Mouse (Mus musculus) left cerebral cortex, postnatal 36 days (tissue): ENCODE data around the gene Tbc1d10b. TPM values are rescaled to one million over a fixed set of nuclear protein-coding genes. Genes with fewer than 3 reads are reported as not detected.

Experiments
- DNase-seq, 2 experiments: peaks; one replicate each; pipeline ENCODE4 v3.0.0; 2021 to 2022; ENCODE audit warnings: low spot score in 2 of 2, mixed read lengths in 1 of 2
- intact Hi-C: fragments of 180-260 bp; cut with DNase I; formaldehyde crosslinking; loops from one replicate; pipeline ENCODE4 v1.15.1; 2025
- total RNA-seq, 2 experiments: library from RNA; stranded (reverse); gene quantifications; 2 replicates each; pipeline ENCODE4 v1.2.3; 2021

Gene Tbc1d10b
- total RNA-seq, 2 experiments from 2014 or later, result 90.8 to 101 TPM

DNA sequence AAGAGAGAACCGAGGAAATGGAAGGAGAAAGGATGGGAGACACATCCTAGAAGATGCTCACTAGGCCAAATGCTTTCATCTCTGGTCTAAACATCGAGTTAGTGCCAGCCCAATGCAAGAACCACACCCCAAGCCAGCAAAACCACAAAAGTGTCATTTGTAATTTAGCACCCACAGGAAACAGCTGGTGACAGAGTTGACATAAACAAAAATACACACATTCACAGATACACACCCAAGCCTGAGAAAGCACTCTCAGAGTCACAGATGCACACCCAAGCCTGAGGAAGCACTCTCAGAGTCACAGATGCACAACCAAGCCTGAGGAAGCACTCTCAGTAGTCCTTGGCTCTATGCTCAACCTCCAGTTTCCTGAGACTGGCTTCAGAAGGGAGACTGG, 27.5 kb downstream of the Tbc1d10b start:
- no peak for DNase-seq
- intact Hi-C loops, result loop anchor here (10.0 kb wide), 1 partner anchor 366 kb away; no protein-coding TSS in a partner anchor

- DNase-seq, result no peak
- intact Hi-C loops, result loop anchor here (10.0 kb wide), 1 partner anchor 112 kb away; no protein-coding TSS in a partner anchor
Observed at GRCm38 (mm10) chr7:127176937-127177336, 31.3 kb downstream of the Tbc1d10b start.

DNA sequence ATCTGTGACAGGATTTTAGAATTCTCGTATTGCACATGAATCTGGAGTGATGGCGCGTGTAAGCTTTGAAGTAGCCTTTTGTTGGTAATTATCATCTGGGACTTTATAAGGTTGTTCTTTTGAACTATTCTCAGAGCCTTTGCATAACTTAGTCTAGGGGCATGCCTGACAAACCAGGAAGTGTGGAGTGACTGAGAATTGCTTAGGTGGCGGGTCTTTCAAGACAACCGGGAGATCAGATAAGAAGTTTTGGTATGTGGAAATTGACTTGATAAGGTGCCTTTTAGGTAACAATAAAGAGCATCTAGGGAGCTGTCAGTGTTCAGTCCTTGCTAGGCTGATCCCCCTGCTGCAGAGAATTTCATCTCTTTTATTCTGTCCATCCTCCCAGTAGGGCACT, 41.8 kb downstream of the Tbc1d10b start:
- DNase-seq, result no peak
- intact Hi-C loops, result no loop called here

GRCm38 (mm10) chr7:127165607-127166493, 42.4 kb downstream of the Tbc1d10b start:
- intact Hi-C loops, result no loop called here
- DNase-seq, result no peak

DNA sequence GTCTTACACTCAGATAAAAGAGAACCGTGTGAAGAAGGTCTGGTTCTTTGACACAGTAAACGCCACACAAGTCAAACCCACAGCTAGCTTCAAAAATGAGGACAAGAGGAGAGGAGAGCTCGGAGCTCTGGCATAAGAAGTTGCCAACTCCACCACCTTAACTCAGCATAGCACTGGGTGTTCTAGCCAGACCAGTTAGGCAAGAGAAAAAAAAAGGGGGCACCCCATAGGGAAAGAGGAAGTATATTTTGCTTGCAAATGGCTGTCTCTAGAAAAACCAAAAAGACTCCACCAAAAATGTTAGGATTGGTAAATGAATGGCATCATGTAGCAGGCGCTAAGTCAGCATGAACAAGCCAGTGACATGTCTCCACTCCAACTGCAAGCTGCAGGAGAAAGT, 44.3 kb downstream of the Tbc1d10b start:
- no peak for DNase-seq
- intact Hi-C loops, result no loop called here

GRCm38 (mm10) chr7:127162546-127162945, 45.7 kb downstream of the Tbc1d10b start:
- intact Hi-C loops, result no loop called here
- DNase-seq, result no peak

DNA sequence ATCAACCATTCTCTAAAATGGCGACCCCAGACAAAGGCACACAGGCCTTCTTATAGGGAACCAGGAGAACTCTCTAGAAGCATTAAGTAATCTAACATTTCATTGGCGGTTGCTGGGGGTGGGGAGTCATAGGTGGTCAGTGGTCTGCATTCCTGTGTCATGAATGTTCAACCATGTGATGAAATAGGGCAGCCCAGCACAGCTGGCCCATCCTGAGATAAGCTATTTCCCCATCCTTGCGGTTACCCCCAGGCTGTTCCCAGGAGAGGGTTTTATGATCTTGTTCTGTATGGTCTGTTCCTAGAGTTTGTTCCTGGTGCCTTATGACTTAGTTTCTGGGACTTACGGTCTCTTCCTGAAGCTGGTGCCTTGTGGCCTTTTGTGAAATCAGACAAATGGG, 50.7 kb downstream of the Tbc1d10b start:
- intact Hi-C loops, result no loop called here
- DNase-seq, result no peak

DNA sequence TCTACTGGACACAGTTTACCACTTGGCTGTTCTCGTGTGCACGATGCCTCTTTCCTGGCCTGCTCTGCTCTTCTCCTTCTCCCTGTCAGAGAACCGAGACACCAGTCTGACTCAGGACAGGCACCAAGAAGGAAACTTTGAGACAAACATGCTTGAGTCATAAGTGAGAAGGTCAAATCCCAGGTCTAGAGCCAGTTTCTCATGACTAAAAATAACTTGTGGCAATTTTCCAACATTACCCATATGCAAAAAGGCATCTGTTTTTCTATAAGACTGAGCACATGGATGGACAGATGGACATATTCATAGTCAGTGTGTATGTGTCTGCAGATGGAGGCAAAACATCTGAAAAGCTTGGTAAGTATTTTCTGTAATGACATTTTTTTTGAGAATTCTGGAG, 54.8 kb downstream of the Tbc1d10b start:
- intact Hi-C loops, result no loop called here

DNA sequence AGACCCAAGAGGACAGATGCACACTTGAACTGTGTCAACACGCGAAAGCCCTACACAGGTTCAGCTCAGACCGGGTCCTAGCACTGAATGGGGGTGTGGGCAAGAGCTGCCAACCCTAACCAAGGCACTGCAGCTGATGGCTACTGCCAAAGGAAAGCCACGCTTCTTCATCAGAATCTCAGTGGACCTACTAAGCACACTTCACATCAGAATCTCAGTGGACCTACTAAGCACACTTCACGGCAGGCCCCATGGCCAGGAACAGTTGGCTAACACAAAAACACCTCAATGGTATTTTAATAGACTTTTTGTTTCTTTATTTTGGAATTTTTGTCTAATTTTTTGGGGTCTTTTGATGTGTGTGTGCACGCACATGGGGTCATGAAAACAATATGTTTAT, 55.8 kb downstream of the Tbc1d10b start:
- intact Hi-C loops, result no loop called here
- no peak for DNase-seq

More for the DNA sequence above, 54.8 kb downstream of the Tbc1d10b start:
- DNase-seq, result no peak

DNA sequence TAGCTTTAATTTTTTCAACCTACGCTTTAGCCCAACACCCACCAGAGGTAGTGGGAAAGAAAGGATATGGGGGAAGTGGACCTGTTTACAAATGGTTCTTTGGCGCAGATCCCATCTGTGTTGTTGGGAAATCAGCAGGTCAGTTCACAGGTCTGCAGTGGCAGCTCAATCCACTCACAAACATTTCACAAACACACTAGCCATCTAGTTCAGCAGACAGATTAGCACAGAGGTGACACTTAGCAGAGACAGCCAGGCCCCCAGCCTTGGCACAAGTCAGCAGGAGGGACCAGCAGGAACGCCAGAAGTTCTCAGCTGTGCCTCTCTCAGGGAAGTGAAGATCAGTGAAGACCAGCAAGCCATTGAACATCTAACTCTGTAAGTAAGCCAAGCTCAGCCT, 60.4 kb downstream of the Tbc1d10b start:
- no peak for DNase-seq
- intact Hi-C loops, result no loop called here

Other genes starting within 250 kb of the Tbc1d10b start
- 100 to 1,000 TPM; 182 to 199 TPM for gene Cdipt, start 232.6 kb downstream of the Tbc1d10b start, total RNA-seq
- not detected for gene Cdiptos, start 232.4 kb downstream of the Tbc1d10b start, total RNA-seq
- 1 to 10 TPM; 6.8 to 8.6 TPM for gene Mvp, start 193.8 kb downstream of the Tbc1d10b start, total RNA-seq
- gene Pagr1b, start 192.0 kb downstream of the Tbc1d10b start, total RNA-seq, result under 1 TPM in 1 of 2 experiments, not detected in 1; 0.99 TPM
- gene Pagr1a, start 191.1 kb downstream of the Tbc1d10b start, total RNA-seq, result 10 to 100 TPM; 25.4 to 28.8 TPM
- gene Gm42742, start 187.4 kb downstream of the Tbc1d10b start, total RNA-seq, result 10 to 100 TPM; 36.5 to 50.3 TPM
- 100 to 1,000 TPM; 213 to 222 TPM for gene Prrt2, start 187.3 kb downstream of the Tbc1d10b start, total RNA-seq
- gene Maz, start 181.4 kb downstream of the Tbc1d10b start, total RNA-seq, result 100 to 1,000 TPM; 227 to 234 TPM
- gene Kif22, start 166.0 kb downstream of the Tbc1d10b start, total RNA-seq, result 1 to 10 TPM; 5.3 to 8.2 TPM
- gene Zg16, start 121.1 kb downstream of the Tbc1d10b start, total RNA-seq, result not detected
- 1 to 10 TPM; 1.1 to 1.3 TPM for gene AI467606, start 117.1 kb downstream of the Tbc1d10b start, total RNA-seq
- gene Qprt, start 86.2 kb downstream of the Tbc1d10b start, total RNA-seq, result under 1 TPM in 1 of 2 experiments, not detected in 1; 0.63 TPM
- gene Spn, start 70.6 kb downstream of the Tbc1d10b start, total RNA-seq, result under 1 TPM; 0.12 to 0.25 TPM
- 10 to 100 TPM; 81.4 to 89.5 TPM for gene Cd2bp2, start 12.4 kb downstream of the Tbc1d10b start, total RNA-seq
- 1 to 10 TPM; 1.7 to 3.9 TPM for gene Mylpf, start 422 bp upstream of the Tbc1d10b start, total RNA-seq
- 10 to 100 TPM; 18.6 to 19.4 TPM for gene Zfp553, start 24.6 kb upstream of the Tbc1d10b start, total RNA-seq
- 1 to 10 TPM; 3.2 to 5.6 TPM for gene Sept1, start 24.7 kb upstream of the Tbc1d10b start, total RNA-seq
- 10 to 100 TPM; 61.0 to 61.4 TPM for gene Zfp771, start 35.8 kb upstream of the Tbc1d10b start, total RNA-seq
- gene Dctpp1, start 52.2 kb upstream of the Tbc1d10b start, total RNA-seq, result 10 to 100 TPM; 21.8 to 30.7 TPM
- 10 to 100 TPM; 38.4 to 43.1 TPM for gene Sephs2, start 65.6 kb upstream of the Tbc1d10b start, total RNA-seq
- under 1 TPM; 0.48 to 0.76 TPM for gene Itgal, start 87.8 kb upstream of the Tbc1d10b start, total RNA-seq
- 10 to 100 TPM; 14.4 to 15.0 TPM for gene Zfp768, start 137.1 kb upstream of the Tbc1d10b start, total RNA-seq
- 1 to 10 TPM; 5.7 to 7.2 TPM for gene Zfp747, start 167.6 kb upstream of the Tbc1d10b start, total RNA-seq
- gene 9130019O22Rik, start 178.7 kb upstream of the Tbc1d10b start, total RNA-seq, result 1 to 10 TPM; 3.3 to 3.9 TPM
- 1 to 10 TPM; 7.7 to 8.2 TPM for gene E430018J23Rik, start 185.2 kb upstream of the Tbc1d10b start, total RNA-seq
- 1 to 10 TPM; 5.4 to 5.6 TPM for gene Zfp764, start 198.4 kb upstream of the Tbc1d10b start, total RNA-seq
- gene Zfp688, start 213.6 kb upstream of the Tbc1d10b start, total RNA-seq, result 10 to 100 TPM; 13.7 to 18.6 TPM
- 1 to 10 TPM; 5.8 to 7.9 TPM for gene Zfp689, start 240.7 kb upstream of the Tbc1d10b start, total RNA-seq